ENCODE assay signal across 8 mouse cellular contexts in genomic region chr13:100492061-100492787, GRCm38 (mm10). TPM values are rescaled to one million over a fixed set of nuclear protein-coding genes. Genes with fewer than 3 reads are reported as not detected.
A peak's percentile ranks its signal among the peaks of the same experiment; 100 is the strongest.
DNase-seq lines count a peak whose midpoint lies in the region; ATAC-seq and TF ChIP-seq lines count a peak whose summit lies in the region.

Gene Gtf2h2, minus strand, starts transcription at chr13:100492579.

- POLR2A ChIA-PET in Patski (lab: Charles Lee) = interaction anchor here (0.6 to 1.5 kb wide), 9 partner anchors 15 to 159 kb away, joined by 3 to 4 read pairs (median 3); partner anchors contain the start of genes Ak6 and Rad17

- peak; percentile 57 for ATAC-seq in Patski
- peak; percentile 91 for ATAC-seq in hindbrain, embryonic 14.5 days (ENCODE audit: low FRiP score)

- peaks cover 26% of the 10 kb centered on the region for H3K36me3 ChIP-seq in hindbrain, embryonic 14.5 days (replicated peaks; ENCODE audit: control insufficient read depth, insufficient read depth)

- CTCF ChIA-PET in Patski (lab: Charles Lee) = interaction anchor here (0.9 to 2.6 kb wide), 14 partner anchors 9 to 168 kb away, joined by 3 to 7 read pairs (median 4); no protein-coding TSS in a partner anchor

- WGBS in hindbrain, embryonic 14.5 days = under 1% methylated on average over 51 of the region's 51 CpGs

- no peaks in the 10 kb centered on the region for H3K9me3 ChIP-seq in hindbrain, embryonic 14.5 days (ENCODE audit: control insufficient read depth, low read length)

- peak within 1 kb of the TSS; percentile 77 for H3K4me2 ChIP-seq in hindbrain, embryonic 14.5 days (replicated peaks)

- peak within 1 kb of the TSS; percentile 83 for H3K27ac ChIP-seq in hindbrain, embryonic 14.5 days

- H3K4me3 ChIP-seq in hindbrain, embryonic 14.5 days (replicated peaks; ENCODE audit: low read length) = peak within 1 kb of the TSS; percentile 84

- H3K27me3 ChIP-seq in Patski = no peaks in the 10 kb centered on the region
- H3K27me3 ChIP-seq in hindbrain, embryonic 14.5 days (ENCODE audit: control insufficient read depth, insufficient read depth, low read length) = no peaks in the 10 kb centered on the region

- H3K4me1 ChIP-seq in hindbrain, embryonic 14.5 days (replicated peaks; ENCODE audit: control insufficient read depth, insufficient read depth, low read length) = peaks cover 7% of the 10 kb centered on the region

- peak; percentile 44 for DNase-seq in Patski (ENCODE audit: low read depth, low spot score)
- DNase-seq in cerebellum, postnatal 14 days = peak; percentile 94 to 95
- DNase-seq in frontal cortex, postnatal 25 days (ENCODE audit: low spot score in 2 of 2) = peak; percentile 68 to 86
- DNase-seq in hindbrain, embryonic 14.5 days (ENCODE audit: low spot score) = peak; percentile 92
- peak; percentile 86 to 88 for DNase-seq in layer of hippocampus, postnatal 36 days
- DNase-seq in lung, postnatal 36 days = peak; percentile 80
- DNase-seq in retina, postnatal 1 day = peak; percentile 92
- peak; percentile 72 to 93 for DNase-seq in urinary bladder, adult 18-20 months (ENCODE audit: low spot score in 2 of 2)

- in situ Hi-C loops in Patski (cut with MboI; ENCODE audit: low pct_unique_long_range_greater_than_20kb) = loop anchor here (5.0 to 10.0 kb wide), 2 partner anchors 63 to 120 kb away; partner anchors contain the start of gene Ocln

- TF ChIP-seq CTCF in Patski (IDR thresholded peaks at IDR 0.05) = peak; percentile 98

- peak within 1 kb of the TSS; percentile 82 for H3K9ac ChIP-seq in hindbrain, embryonic 14.5 days

RNA-seq across cellular contexts. Expression of gene Gtf2h2, which starts in this region (rescaled TPM):
- polyA plus RNA-seq in Patski (2021) = 38.9 TPM
- polyA plus RNA-seq in hindbrain, embryonic 14.5 days (2014; fragmentation: Nextera tagmentation; extraction: Ambion mirVana) = 77.3 and 81.3 TPM in 2 replicates
- 10 to 100 TPM; 54.7 to 62.9 TPM for total RNA-seq in layer of hippocampus, postnatal 36 days (2021)

Comparison
In these comparisons a context has a peak if more than half of its experiments do, and no peak if none do; other contexts are left out.
1. Peak in every context shown above with its lines: DNase-seq, ATAC-seq, H3K4me3 ChIP-seq and H3K27ac ChIP-seq.
2. DNase-seq: peak in every context shown above with its lines; median percentile 94 in cerebellum, postnatal 14 days; 92 in hindbrain, embryonic 14.5 days; 92 in retina, postnatal 1 day; 87 in layer of hippocampus, postnatal 36 days; 82 in urinary bladder, adult 18-20 months; 80 in lung, postnatal 36 days; 77 in frontal cortex, postnatal 25 days; 44 in Patski.